Mouse (Mus musculus) ES-E14 (cell line): Measurements from ENCODE around the gene Ccdc87.
"Not testable (repeated sequence)": the region's sequence is repeated elsewhere in the genome, so short reads cannot be mapped to it uniquely, and the experiment has no call there.

Experiments used
- CHD2 ChIP-seq: IDR thresholded peaks from 2 replicates; pipeline ENCODE4 v1.6.1; 2014; ENCODE audit warnings: mild to moderate bottlenecking, low read depth, low read length, inconsistent platforms
- HCFC1 ChIP-seq: IDR thresholded peaks from 2 replicates; pipeline ENCODE4 v1.6.1; 2012; ENCODE audit warnings: low read length, inconsistent platforms, borderline replicate concordance; ENCODE audit not compliant: insufficient read depth
- MAFK ChIP-seq: IDR thresholded peaks from 2 replicates; pipeline ENCODE4 v1.6.1; 2014; ENCODE audit warnings: mild to moderate bottlenecking, low read depth, low read length, inconsistent platforms; ENCODE audit not compliant: insufficient read depth
- ZC3H11A ChIP-seq: IDR thresholded peaks from 2 replicates; pipeline ENCODE4 v1.6.1; 2012; ENCODE audit warnings: low read depth, mild to moderate bottlenecking, inconsistent platforms, low read length, borderline replicate concordance
- ZNF384 ChIP-seq: IDR thresholded peaks from 2 replicates; pipeline ENCODE4 v1.6.1; 2012; ENCODE audit warnings: low read depth, low read length, inconsistent platforms

DNA sequence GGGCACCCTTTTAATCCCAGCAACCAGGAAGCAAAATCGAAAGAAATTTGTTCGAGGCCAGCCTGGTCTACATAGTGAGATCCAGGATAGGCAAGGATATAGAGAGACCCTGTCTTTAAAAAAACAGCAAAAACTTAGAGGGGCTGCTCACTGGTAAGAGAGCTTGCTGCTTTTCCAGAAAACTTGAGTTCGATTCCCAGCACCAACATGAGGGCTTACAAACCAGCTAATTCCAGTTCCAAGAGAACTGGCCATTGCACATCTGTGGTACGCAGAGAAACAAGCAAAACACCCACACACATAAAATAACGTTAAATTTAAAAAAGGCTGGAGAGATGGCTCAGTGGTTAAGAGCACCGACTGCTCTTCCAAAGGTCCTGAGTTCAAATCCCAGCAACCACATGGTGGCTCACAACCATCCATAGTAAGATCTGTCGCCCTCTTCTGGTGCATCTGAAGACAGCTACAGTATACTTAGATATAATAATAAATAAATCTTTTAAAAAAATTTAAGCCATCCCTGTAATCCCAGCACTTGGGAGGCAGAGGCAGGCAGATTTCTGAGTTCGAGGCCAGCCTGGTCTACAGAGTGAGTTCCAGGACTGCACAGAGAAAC lies 26.7 kb upstream of the Ccdc87 start:
- not testable (repeated sequence) for TF ChIP-seq ZC3H11A, HCFC1, ZNF384, CHD2, MAFK
